Mouse (Mus musculus) stomach, embryonic 14.5 days (tissue): ENCODE results near the gene Pnpla7. TPM values are rescaled to one million over a fixed set of nuclear protein-coding genes. Genes with fewer than 3 reads are reported as not detected.
"Not testable (repeated sequence)": the region's sequence is repeated elsewhere in the genome, so short reads cannot be mapped to it uniquely, and the experiment has no call there.

ENCODE experiments used
- ATAC-seq: fragments of 200-750 bp; cut with Nextera tagmentation; 2 replicates; pipeline ENCODE4 v1.8.0; 2017; ENCODE audit warnings: low read depth, moderate TSS enrichment; ENCODE audit not compliant: insufficient number of reproducible peaks, insufficient read depth, low FRiP score
- H3K27ac ChIP-seq: fragments of 300-500 bp; sonication (generic); 2 replicates; pipeline ENCODE4 v1.5.1; 2014; ENCODE audit warnings: mild to moderate bottlenecking, low read length, moderate library complexity, mixed read lengths
- H3K27me3 ChIP-seq: fragments of 300-500 bp; sonication (generic); 2 replicates; pipeline ENCODE4 v1.6.1; 2014; ENCODE audit warnings: low read length, control low read depth, mixed read lengths; ENCODE audit not compliant: control insufficient read depth, insufficient read depth
- H3K36me3 ChIP-seq: fragments of 300-500 bp; sonication (generic); 2 replicates; pipeline ENCODE4 v1.6.1; 2014; ENCODE audit warnings: mild to moderate bottlenecking, control low read depth, low read length, moderate library complexity, mixed read lengths; ENCODE audit not compliant: control insufficient read depth, insufficient read depth
- H3K4me1 ChIP-seq: fragments of 300-500 bp; sonication (generic); 2 replicates; pipeline ENCODE4 v1.6.1; 2014; ENCODE audit warnings: low read length, control low read depth, mixed read lengths; ENCODE audit not compliant: control insufficient read depth, insufficient read depth
- H3K4me2 ChIP-seq: fragments of 300-500 bp; sonication (generic); replicated peaks from 2 replicates; pipeline ENCODE4 v1.6.1; 2014; ENCODE audit warnings: low read depth, low read length, control low read depth
- H3K4me3 ChIP-seq: fragments of 300-500 bp; sonication (generic); 2 replicates; pipeline ENCODE4 v1.5.1; 2014; ENCODE audit warnings: low read depth, low read length, control low read depth
- H3K9ac ChIP-seq: fragments of 300-500 bp; sonication (generic); replicated peaks from 2 replicates; pipeline ENCODE4 v1.6.1; 2014; ENCODE audit warnings: low read depth, mild to moderate bottlenecking, control low read depth, low read length, moderate library complexity, mixed read lengths
- H3K9me3 ChIP-seq: fragments of 300-500 bp; sonication (generic); 2 replicates; pipeline ENCODE4 v1.6.1; 2016; ENCODE audit warnings: low read depth, low read length, control low read depth; ENCODE audit not compliant: control insufficient read depth
- WGBS: fragments of 180-500 bp; shearing (Covaris S2); extraction: QIAGEN DNeasy Blood & Tissue Kit; methylation state at CpG from one replicate; pipeline ENCODE4 v1.1.7; 2014; 5-methylcytosine and 5-hydroxymethylcytosine counted together
- polyA plus RNA-seq: library from polyadenylated mRNA; unstranded; fragments of >200 nt; fragmentation: Nextera tagmentation; extraction: Ambion mirVana; gene quantifications from 2 replicates; pipeline ENCODE4 v1.2.1, GENCODE M21; 2014

Gene Pnpla7
- polyA plus RNA-seq, 1 experiment from 2014 or later, result 5.2 TPM

- ATAC-seq, result peak; percentile 92
- peak within 1 kb of the TSS; percentile 56; the same call in 1 of the 2 replicates for H3K9ac ChIP-seq
- under 1% methylated on average over 49 of the region's 49 CpGs for WGBS
Observed at GRCm38 (mm10) chr2:24935057-24935796, 40.6 kb upstream of the Pnpla7 start, which contains the start of gene Arrdc1. Gene Arrdc1 (minus strand): TSS chr2:24935252.

GRCm38 (mm10) chr2:24942092-24942491, 33.7 kb upstream of the Pnpla7 start:
- H3K9me3 ChIP-seq, result no peaks in the 10 kb centered on the region
- H3K9ac ChIP-seq, result no peak overlapping the region
- no peaks in the 10 kb centered on the region for H3K27me3 ChIP-seq
- no peaks in the 10 kb centered on the region for H3K4me1 ChIP-seq
- no peaks in the 10 kb centered on the region for H3K36me3 ChIP-seq
- H3K27ac ChIP-seq, result no peak overlapping the region
- 71% methylated on average over 4 of the region's 4 CpGs for WGBS
- H3K4me3 ChIP-seq, result no peak overlapping the region
- no peak overlapping the region for H3K4me2 ChIP-seq
- ATAC-seq, result no peak

More at GRCm38 (mm10) chr2:24935057-24935796, 40.6 kb upstream of the Pnpla7 start, which contains the start of gene Arrdc1:
- H3K27me3 ChIP-seq, result no peaks in the 10 kb centered on the region
- peaks cover 8% of the 10 kb centered on the region; the same call in 1 of the 2 replicates for H3K4me1 ChIP-seq
- peak within 1 kb of the TSS; percentile 91 for H3K4me2 ChIP-seq
- H3K9me3 ChIP-seq, result no peaks in the 10 kb centered on the region
- H3K27ac ChIP-seq, result peak within 1 kb of the TSS; percentile 82
- peak within 1 kb of the TSS; percentile 65 for H3K4me3 ChIP-seq
- no peaks in the 10 kb centered on the region for H3K36me3 ChIP-seq

GRCm38 (mm10) chr2:24944304-24944703, 31.5 kb upstream of the Pnpla7 start:
- WGBS, result 49% methylated on average over 2 of the region's 2 CpGs
- H3K4me1 ChIP-seq, H3K9me3 ChIP-seq, H3K4me3 ChIP-seq, H3K27ac ChIP-seq, H3K27me3 ChIP-seq, H3K4me2 ChIP-seq, H3K36me3 ChIP-seq, ATAC-seq, H3K9ac ChIP-seq: not testable (repeated sequence)

- ATAC-seq, result peak; percentile 98
- H3K4me3 ChIP-seq, result peak within 1 kb of the TSS; percentile 90
- H3K4me1 ChIP-seq, result peaks cover 5% of the 10 kb centered on the region; the same call in 1 of the 2 replicates
- peak within 1 kb of the TSS; percentile 94 for H3K4me2 ChIP-seq
- H3K27me3 ChIP-seq, result no peaks in the 10 kb centered on the region
- peak within 1 kb of the TSS; percentile 87 for H3K9ac ChIP-seq
- H3K27ac ChIP-seq, result 0 out of 2 replicates have a peak within 1 kb of the TSS, but pooled peaks have one; percentile 55
- under 1% methylated on average over 98 of the region's 108 CpGs for WGBS
- peaks cover 21% of the 10 kb centered on the region for H3K36me3 ChIP-seq
- H3K9me3 ChIP-seq, result no peaks in the 10 kb centered on the region
Observed at GRCm38 (mm10) chr2:24949421-24950188, 26.2 kb upstream of the Pnpla7 start, which contains the start of gene Zmynd19. Gene Zmynd19 (plus strand): TSS chr2:24949792.

- no peaks in the 10 kb centered on the region for H3K9me3 ChIP-seq
- no peaks in the 10 kb centered on the region for H3K27me3 ChIP-seq
- H3K4me2 ChIP-seq, result peak overlapping the region; percentile 94
- H3K9ac ChIP-seq, result peak overlapping the region; percentile 87
- H3K27ac ChIP-seq, result 0 out of 2 replicates have a peak overlapping the region, but pooled peaks have one; percentile 55
- 1% methylated on average over 26 of the region's 31 CpGs for WGBS
- H3K36me3 ChIP-seq, result peaks cover 26% of the 10 kb centered on the region
- peak overlapping the region; percentile 90 for H3K4me3 ChIP-seq
- peaks cover 5% of the 10 kb centered on the region; the same call in 1 of the 2 replicates for H3K4me1 ChIP-seq
- no peak; the same call in none of the 2 replicates for ATAC-seq
Observed at GRCm38 (mm10) chr2:24950189-24950535, 25.7 kb upstream of the Pnpla7 start.

- 81% methylated on average over 4 of the region's 4 CpGs for whole genome bisulfite sequencing
- Histone ChIP-seq H3K4me1 (peaks cover 5% of the 10 kb centered on the region; the same call in 1 of the 2 replicates), H3K9me3 (no peaks in the 10 kb centered on the region), H3K27ac (no peak overlapping the region), H3K4me3 (no peak overlapping the region), H3K36me3 (peaks cover 40% of the 10 kb centered on the region), H3K27me3 (no peaks in the 10 kb centered on the region), H3K4me2 (no peak overlapping the region), H3K9ac (no peak overlapping the region)
- ATAC-seq, result no peak
Observed at GRCm38 (mm10) chr2:24952537-24953055, 23.2 kb upstream of the Pnpla7 start.

- ATAC-seq, result no peak
- 30% methylated on average over 3 of the region's 3 CpGs for WGBS
- H3K4me2 ChIP-seq, result no peak overlapping the region
- no peaks in the 10 kb centered on the region for H3K27me3 ChIP-seq
- no peaks in the 10 kb centered on the region for H3K9me3 ChIP-seq
- no peak overlapping the region for H3K9ac ChIP-seq
- H3K4me1 ChIP-seq, result peaks cover 6% of the 10 kb centered on the region
- H3K4me3 ChIP-seq, result no peak overlapping the region
- no peak overlapping the region for H3K27ac ChIP-seq
- H3K36me3 ChIP-seq, result peaks cover 45% of the 10 kb centered on the region
Observed at GRCm38 (mm10) chr2:24960910-24961309, 14.9 kb upstream of the Pnpla7 start.

- ATAC-seq, result peak; percentile 91
- H3K4me1 ChIP-seq, result peaks cover 6% of the 10 kb centered on the region
- peak within 1 kb of the TSS; percentile 49 for H3K9ac ChIP-seq
- peaks cover 40% of the 10 kb centered on the region for H3K36me3 ChIP-seq
- peak within 1 kb of the TSS; percentile 56 for H3K4me3 ChIP-seq
- H3K27me3 ChIP-seq, result no peaks in the 10 kb centered on the region
- WGBS, result 1% methylated on average over 28 of the region's 28 CpGs
- no peak within 1 kb of the TSS for H3K27ac ChIP-seq
- H3K9me3 ChIP-seq, result no peaks in the 10 kb centered on the region
- peak within 1 kb of the TSS; percentile 66 for H3K4me2 ChIP-seq
Observed at GRCm38 (mm10) chr2:24962304-24963000, 13.4 kb upstream of the Pnpla7 start, which contains the start of gene Dph7. Gene Dph7 (plus strand): TSS chr2:24962400.
